Mouse (Mus musculus) limb, embryonic 11.5 days (tissue): ENCODE results near the gene Ccndbp1. TPM values are rescaled to one million over a fixed set of nuclear protein-coding genes. Genes with fewer than 3 reads are reported as not detected.

ENCODE experiments used
- ATAC-seq: fragments of 200-750 bp; cut with Nextera tagmentation; 2 replicates; pipeline ENCODE4 v1.8.0; 2017; ENCODE audit warnings: low read depth; ENCODE audit not compliant: insufficient number of reproducible peaks, low FRiP score, low TSS enrichment
- DNase-seq: peaks from one replicate; pipeline ENCODE4 v3.0.0-alpha.2; 2015; ENCODE audit warnings: low spot score
- H3K27ac ChIP-seq: fragments of 300-500 bp; sonication (generic); replicated peaks from 2 replicates; pipeline ENCODE4 v1.5.1; 2014; ENCODE audit warnings: low read depth, mild to moderate bottlenecking, low read length
- H3K27me3 ChIP-seq: fragments of 300-500 bp; sonication (generic); 2 replicates; pipeline ENCODE4 v1.6.1; 2014; ENCODE audit warnings: mild to moderate bottlenecking, low read length, mixed read lengths; ENCODE audit not compliant: control insufficient read depth, insufficient read depth
- H3K36me3 ChIP-seq: fragments of 300-500 bp; sonication (generic); 2 replicates; pipeline ENCODE4 v1.6.1; 2014; ENCODE audit warnings: mild to moderate bottlenecking, low read length, moderate library complexity, mixed read lengths; ENCODE audit not compliant: control insufficient read depth, insufficient read depth
- H3K4me1 ChIP-seq: fragments of 300-500 bp; sonication (generic); 2 replicates; pipeline ENCODE4 v1.6.1; 2014; ENCODE audit warnings: low read length, mixed read lengths; ENCODE audit not compliant: control insufficient read depth, insufficient read depth
- H3K4me2 ChIP-seq: fragments of 300-500 bp; sonication (generic); 2 replicates; pipeline ENCODE4 v1.6.1; 2014; ENCODE audit warnings: low read depth, mild to moderate bottlenecking, moderate library complexity; ENCODE audit not compliant: severe bottlenecking
- H3K4me3 ChIP-seq: fragments of 300-500 bp; sonication (generic); 2 replicates; pipeline ENCODE4 v1.5.1; 2014; ENCODE audit warnings: low read depth, low read length
- H3K9ac ChIP-seq: fragments of 300-500 bp; sonication (generic); 2 replicates; pipeline ENCODE4 v1.6.1; 2014; ENCODE audit warnings: mild to moderate bottlenecking, low read length
- H3K9me3 ChIP-seq: fragments of 300-500 bp; sonication (generic); 2 replicates; pipeline ENCODE4 v1.6.1; 2016; ENCODE audit warnings: low read length; ENCODE audit not compliant: control insufficient read depth
- WGBS: fragments of 180-500 bp; shearing (Covaris S2); extraction: QIAGEN DNeasy Blood & Tissue Kit; methylation state at CpG from one replicate; pipeline ENCODE4 v1.1.7; 2014; 5-methylcytosine and 5-hydroxymethylcytosine counted together
- microRNA-seq: library from miRNA; unstranded; fragments of <30 nt; microRNA quantifications from one replicate; pipeline ENCODE4, GENCODE M21; 2016
- polyA plus RNA-seq: library from polyadenylated mRNA; unstranded; fragments of >200 nt; fragmentation: Nextera tagmentation; extraction: Ambion mirVana; gene quantifications from 2 replicates; pipeline ENCODE4 v1.2.1, GENCODE M21; 2014

The Ccndbp1 gene
- polyA plus RNA-seq, 1 experiment from 2014 or later, result 32.7 TPM

GRCm38 (mm10) chr2:121061315-121061714 lies 53.1 kb downstream of the Ccndbp1 start:
- no peaks in the 10 kb centered on the region for H3K36me3 ChIP-seq
- H3K4me2 ChIP-seq, result no peak overlapping the region
- no peak overlapping the region for H3K4me3 ChIP-seq
- 70% methylated on average over 2 of the region's 2 CpGs for WGBS
- no peaks in the 10 kb centered on the region for H3K4me1 ChIP-seq
- ATAC-seq (no peak), DNase-seq (no peak)
- H3K9ac ChIP-seq, result no peak overlapping the region
- no peak overlapping the region for H3K27ac ChIP-seq
- H3K9me3 ChIP-seq, result no peaks in the 10 kb centered on the region
- no peaks in the 10 kb centered on the region for H3K27me3 ChIP-seq

Small RNAs within 50 kb of the gene (microRNA-seq; reads per million reads assigned to microRNA genes)
- not detected for gene Gm44325

Other genes with a start within 250 kb of the Ccndbp1 start
- gene Cdan1, start 158.3 kb upstream of the Ccndbp1 start, polyA plus RNA-seq, result 6.8 and 8.1 TPM in 2 replicates
- 5.9 and 7.1 TPM in 2 replicates for gene Ttbk2, start 157.8 kb upstream of the Ccndbp1 start, polyA plus RNA-seq
- 23.2 and 27.7 TPM in 2 replicates for gene Ubr1, start 37.7 kb upstream of the Ccndbp1 start, polyA plus RNA-seq
- 0.93 and 1.9 TPM in 2 replicates for gene Tmem62, start 31.4 kb upstream of the Ccndbp1 start, polyA plus RNA-seq
- gene Epb42, start 28.7 kb downstream of the Ccndbp1 start, polyA plus RNA-seq, result 3.0 and 4.8 TPM in 2 replicates
- gene Tgm5, start 77.4 kb downstream of the Ccndbp1 start, polyA plus RNA-seq, result not detected in 2 replicates
- gene Tgm7, start 101.4 kb downstream of the Ccndbp1 start, polyA plus RNA-seq, result not detected in 2 replicates
- gene Adal, start 132.0 kb downstream of the Ccndbp1 start, polyA plus RNA-seq, result 23.0 and 24.6 TPM in 2 replicates
- gene Lcmt2, start 132.2 kb downstream of the Ccndbp1 start, polyA plus RNA-seq, result 19.6 and 22.6 TPM in 2 replicates
- 67.2 and 72.9 TPM in 2 replicates for gene Tubgcp4, start 162.3 kb downstream of the Ccndbp1 start, polyA plus RNA-seq
- gene Zscan29, start 162.7 kb downstream of the Ccndbp1 start, polyA plus RNA-seq, result 11.7 and 12.6 TPM in 2 replicates